Mouse (Mus musculus): ENCODE data around the gene Zdhhc20. TPM values are rescaled to one million over a fixed set of nuclear protein-coding genes. Genes with fewer than 3 reads are reported as not detected.
A peak's percentile ranks its signal among the peaks of the same experiment; 100 is the strongest.
"Not testable (repeated sequence)": the region's sequence is repeated elsewhere in the genome, so short reads cannot be mapped to it uniquely, and the experiment has no call there.

The Zdhhc20 gene
- total RNA-seq, 2 experiments from 2014 or later, result 3.5 to 4.3 TPM

DNA sequence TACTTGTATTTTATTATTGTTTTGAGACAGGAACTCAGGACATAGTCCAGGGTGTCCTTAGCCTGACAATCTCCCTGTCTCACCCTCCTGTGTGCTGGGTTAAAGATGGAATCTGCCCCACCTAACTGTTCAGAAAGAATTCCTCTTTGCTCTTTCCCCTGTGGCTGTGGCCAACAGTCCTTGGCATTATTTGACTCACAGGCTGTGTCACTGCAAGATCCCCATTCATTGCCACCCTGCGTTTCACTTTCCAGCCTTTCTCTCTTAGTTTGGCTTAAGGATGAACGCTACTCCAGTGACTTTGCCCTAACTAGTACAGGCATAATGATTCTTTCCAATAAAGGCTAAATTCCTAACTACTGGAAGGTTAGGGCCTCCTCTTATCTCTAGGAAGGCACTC is 4.3 kb upstream of the Zdhhc20 start:
- DNase-seq (ENCODE audit: low spot score), result no peak

DNA sequence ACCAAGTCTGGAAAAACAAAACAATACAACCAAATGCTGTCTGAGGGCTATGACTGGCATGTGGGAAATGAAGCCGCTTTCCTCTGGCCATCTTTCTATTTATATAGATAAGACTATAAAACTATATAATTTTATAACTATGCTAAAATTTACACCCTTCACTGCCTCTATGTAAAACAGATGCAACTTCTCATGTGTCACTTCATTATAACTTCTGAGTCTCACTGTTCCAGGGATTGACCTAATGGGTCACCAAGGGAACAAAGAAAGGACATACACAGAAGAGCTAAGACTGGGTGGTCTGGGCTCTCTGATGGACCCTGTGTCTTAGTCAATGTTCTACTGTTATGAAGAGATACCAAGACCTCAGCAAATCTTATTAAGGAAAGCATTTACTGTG is 2.9 kb upstream of the Zdhhc20 start:
- DNase-seq (ENCODE audit: low spot score), result no peak

GRCm38 (mm10) chr14:57889541-57890010 is 500 bp downstream of the Zdhhc20 start:
- peak; percentile 13 for DNase-seq (ENCODE audit: low spot score)

GRCm38 (mm10) chr14:57887171-57887570 is 2.9 kb downstream of the Zdhhc20 start:
- DNase-seq (ENCODE audit: low spot score), result peak; percentile 19

DNA sequence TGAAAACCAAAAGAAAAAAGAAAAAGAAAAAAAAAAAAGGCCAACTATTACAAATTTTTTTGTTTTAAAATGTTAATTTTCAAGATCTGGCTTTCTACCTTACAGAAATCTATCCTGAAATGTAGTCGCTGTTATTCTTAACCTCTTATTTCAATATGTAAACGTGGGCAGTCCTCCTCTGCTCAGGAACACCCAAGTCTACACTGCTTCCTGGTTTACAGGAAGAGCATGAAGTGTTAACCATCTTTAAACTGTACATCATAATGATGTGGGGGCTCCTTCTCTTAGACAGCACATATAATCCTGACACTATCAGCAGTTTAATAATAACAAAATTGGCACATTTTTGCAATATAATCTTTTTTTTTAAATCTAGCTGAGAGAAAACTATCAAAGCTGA is 4.0 kb downstream of the Zdhhc20 start:
- no peak for DNase-seq (ENCODE audit: low spot score)

DNA sequence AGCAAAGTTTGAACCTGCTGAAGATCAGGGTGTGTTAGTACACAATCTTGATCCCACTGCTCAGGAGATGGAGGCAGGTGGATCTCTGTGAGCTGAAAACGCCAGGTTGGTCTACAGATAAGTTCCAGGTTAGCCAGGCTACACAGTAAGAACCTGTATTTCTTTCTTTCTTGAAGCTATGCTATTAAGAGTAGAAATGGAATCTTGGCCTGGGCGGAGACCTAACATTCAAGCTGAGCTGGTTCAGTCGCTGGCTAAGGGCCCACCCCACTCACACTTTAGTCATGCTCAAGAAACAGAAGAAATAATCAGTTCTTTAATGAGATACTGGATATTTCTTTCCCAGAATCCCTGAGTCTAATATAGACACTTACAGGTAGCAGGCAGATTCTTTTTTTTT is 6.7 kb downstream of the Zdhhc20 start:
- no peak for DNase-seq (ENCODE audit: low spot score)

DNA sequence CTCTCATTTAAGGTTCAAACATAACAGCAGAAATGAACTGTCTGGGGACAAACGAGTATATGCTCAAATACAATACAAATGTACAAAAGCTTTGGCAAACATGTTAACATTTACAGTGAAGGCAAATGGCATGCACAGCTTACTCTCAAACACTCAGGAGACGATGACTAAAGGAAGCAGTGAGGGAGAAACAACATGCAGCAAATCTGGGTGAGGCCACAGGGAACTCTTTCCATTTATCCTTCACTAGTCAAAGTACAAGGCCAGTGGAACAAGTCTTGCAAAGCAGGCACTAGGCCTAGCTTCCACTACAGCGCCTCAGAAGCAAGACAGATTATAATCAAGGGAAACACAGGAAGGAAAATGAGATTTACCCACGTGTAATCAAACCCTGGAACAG is 7.4 kb downstream of the Zdhhc20 start:
- no peak for DNase-seq (ENCODE audit: low spot score)

DNA sequence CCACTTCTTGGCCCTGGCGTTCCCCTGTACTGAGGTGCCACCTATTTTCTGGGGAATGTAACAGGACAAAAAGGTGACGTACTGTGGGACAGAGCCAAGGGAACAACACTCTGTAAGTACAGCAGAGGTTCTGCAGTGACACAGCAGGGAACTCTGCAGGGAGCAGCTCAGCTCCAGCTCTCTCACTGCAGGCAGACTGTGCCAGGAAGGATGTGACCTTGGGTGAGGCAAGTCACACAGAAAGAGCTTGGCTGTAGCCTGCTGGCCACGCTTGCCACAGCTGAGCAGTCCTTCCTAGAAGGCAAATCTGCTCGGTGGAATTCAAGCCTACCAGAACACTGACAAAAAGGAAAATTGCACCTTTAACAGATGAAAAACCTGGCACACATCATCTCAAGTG is 8.3 kb downstream of the Zdhhc20 start:
- peak; percentile 81 for DNase-seq (ENCODE audit: low spot score)

- no peak for DNase-seq (ENCODE audit: low spot score)
Observed at GRCm38 (mm10) chr14:57881074-57881473, 9.0 kb downstream of the Zdhhc20 start.

GRCm38 (mm10) chr14:57877921-57878320 is 12.2 kb downstream of the Zdhhc20 start:
- DNase-seq (ENCODE audit: low spot score), result no peak

DNA sequence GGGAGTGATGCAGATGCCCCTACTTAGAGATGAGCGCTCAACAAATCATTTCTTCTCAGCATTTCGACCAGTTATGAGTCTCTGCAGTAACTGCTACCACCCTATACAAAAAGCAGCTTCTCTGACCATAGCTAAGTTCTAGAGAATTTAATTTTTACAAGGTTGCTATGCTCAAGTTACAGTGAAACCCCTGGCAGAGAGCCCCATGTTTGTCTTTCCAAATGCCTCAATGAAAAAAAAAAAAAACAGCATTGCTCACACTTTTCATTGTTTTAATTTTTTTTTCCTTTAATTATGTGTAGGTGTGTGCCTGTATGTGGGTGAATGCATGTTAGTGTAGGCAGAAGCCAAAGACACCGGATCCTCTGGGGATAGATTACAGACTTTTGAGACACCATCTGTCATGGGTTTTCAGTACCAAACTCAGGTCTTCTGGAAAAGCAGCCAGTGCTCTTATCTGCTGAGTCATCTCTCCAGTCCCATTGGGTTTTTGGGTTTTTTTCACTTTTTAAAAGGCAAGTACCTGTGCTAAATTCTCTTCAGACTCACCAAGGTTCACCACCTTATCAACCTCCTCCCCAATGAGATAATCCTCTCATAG is 23.3 kb downstream of the Zdhhc20 start:
- no peak for DNase-seq (ENCODE audit: low spot score)

GRCm38 (mm10) chr14:57865256-57865655 is 24.8 kb downstream of the Zdhhc20 start:
- no peak for DNase-seq (ENCODE audit: low spot score)

- DNase-seq (ENCODE audit: low spot score), result no peak
Observed at GRCm38 (mm10) chr14:57863129-57863528, 26.9 kb downstream of the Zdhhc20 start.

DNA sequence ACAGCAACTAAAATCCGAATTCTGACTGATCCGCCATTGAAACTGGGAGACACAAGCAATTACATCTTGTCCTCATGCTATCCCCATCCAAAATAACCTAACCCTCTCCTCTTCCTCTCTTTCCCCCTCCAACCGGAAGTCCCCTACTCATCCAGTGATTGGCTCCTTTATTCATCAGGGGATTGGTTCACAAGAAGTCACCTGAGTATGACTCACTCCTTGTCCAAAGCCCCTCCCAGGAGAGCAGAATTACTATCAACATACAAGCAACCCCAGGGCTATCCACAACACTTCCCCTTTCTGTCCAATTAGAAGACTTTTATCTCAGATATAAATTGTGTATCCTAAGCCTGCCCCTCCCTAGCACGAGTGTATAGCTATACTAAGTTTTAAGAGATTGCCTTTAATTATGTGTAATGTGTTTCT is 28.1 kb downstream of the Zdhhc20 start:
- DNase-seq (ENCODE audit: low spot score), result no peak

DNA sequence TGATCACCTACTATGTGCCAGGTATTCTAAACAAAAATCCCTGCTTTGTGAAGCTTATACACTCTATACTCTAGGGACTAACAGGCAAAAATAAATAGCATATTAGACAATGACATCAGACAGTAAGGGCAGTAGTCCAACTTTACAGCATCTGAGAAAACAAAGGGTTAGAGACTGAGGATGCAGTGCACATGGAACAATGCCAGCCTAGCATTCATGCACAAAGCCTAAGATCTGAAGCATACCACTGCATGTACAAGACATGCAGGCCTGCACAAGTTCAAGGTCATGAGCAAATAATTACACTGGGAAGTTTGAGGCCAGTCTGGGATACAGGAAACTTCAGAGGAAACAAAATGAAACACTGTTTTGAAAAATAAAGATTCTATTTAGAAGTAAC is 30.6 kb downstream of the Zdhhc20 start:
- no peak for DNase-seq (ENCODE audit: low spot score)

DNA sequence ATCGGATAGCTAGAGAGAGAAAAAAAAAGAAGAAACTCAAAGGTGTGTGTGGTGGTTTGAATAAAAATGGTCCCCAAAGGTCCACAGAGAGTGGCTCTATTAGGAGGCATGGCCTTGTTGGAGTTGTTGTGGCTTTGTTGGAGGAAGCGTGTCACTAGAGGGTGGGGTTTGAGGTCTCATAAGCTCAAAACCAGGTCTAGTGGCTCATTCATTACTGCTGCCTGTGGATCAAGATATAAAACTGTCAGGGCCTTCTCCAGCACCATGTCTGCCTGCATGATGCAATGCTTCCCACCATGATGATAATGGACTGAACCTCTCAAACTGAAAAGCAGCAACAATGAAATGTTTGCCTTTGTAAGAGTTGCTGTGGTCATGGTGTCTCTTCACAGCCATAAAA is 31.5 kb downstream of the Zdhhc20 start:
- DNase-seq (ENCODE audit: low spot score), result no peak

- not testable (repeated sequence) for DNase-seq (ENCODE audit: low spot score)
Observed at GRCm38 (mm10) chr14:57856037-57856436, 34.0 kb downstream of the Zdhhc20 start.

DNA sequence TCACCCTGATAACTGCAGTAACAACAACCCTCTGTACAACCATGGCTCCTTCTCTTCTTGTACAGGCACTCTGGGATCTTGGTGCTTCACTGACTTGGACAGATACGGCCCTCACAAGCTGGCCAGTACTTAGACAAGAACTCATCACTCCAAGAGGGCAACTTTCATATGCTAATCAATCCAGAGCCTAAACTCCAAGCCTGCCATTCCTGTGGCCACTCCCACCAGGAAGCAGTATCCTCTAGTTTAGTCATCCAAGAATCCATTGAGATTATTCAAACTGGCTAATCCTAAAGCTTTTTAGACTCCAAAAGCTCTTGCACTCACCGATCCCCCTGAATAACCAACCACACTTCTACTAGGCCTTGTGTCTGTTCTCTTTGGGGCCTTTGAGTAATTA is 37.1 kb downstream of the Zdhhc20 start:
- DNase-seq (ENCODE audit: low spot score), result no peak

DNA sequence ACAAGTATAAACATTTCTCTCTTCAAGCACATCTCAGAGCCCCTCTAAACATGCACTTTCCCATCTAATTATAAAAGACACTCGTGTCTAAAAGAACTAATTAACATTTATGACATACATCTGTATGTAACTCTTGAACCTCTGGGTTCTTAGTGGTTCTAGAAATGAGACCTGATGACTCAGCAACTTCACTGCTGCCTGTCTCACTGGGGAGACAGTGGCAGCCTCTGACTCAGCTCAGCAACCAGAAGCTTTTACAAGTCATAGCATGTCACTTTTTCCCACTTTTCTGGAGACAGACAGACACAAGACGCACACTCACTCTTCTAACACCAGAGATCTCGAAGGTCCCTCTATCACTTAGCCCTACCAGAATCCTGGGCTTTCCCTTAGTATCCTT is 39.7 kb downstream of the Zdhhc20 start:
- no peak for DNase-seq (ENCODE audit: low spot score)

DNA sequence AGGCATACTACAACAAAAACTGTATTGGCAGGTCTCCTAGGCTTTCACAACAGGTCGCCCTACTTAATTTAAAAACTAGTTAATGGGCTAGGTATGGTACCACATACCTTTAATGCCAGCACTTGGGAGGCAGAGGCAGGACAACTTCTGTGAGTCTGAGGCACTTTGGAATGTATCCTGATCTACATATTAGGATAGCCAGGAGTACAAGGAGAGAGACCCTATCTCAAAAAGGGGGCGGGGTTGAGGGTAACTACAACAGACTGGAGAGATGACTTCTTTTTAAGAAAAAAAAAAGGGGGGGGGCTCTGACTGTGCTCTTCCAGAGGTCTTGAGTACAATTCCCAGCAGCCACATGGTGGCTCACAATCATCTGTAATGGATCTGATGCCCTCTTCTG is 41.4 kb downstream of the Zdhhc20 start:
- no peak for DNase-seq (ENCODE audit: low spot score)

- DNase-seq (ENCODE audit: low spot score), result not testable (repeated sequence)
Observed at GRCm38 (mm10) chr14:57848061-57848460, 42.0 kb downstream of the Zdhhc20 start.

DNA sequence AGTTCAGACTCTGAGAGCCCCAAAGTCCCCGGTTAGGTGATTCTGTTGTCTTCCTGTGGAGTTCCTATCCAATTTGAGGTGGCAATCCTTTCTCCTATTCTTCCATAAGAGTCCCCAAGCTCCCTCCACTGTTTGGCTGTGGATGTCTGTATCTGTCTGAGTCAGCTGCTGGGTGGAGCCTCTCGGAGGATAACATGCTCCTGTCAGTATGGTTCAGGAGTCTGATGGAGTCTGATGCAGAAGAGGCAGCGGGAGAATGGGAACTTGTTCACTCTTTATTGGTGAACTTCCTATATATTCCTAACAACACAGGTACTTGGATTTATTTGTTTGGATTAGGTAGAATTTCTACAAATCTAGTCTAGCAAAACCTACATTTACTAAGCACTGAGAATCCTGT is 45.5 kb downstream of the Zdhhc20 start:
- no peak for DNase-seq (ENCODE audit: low spot score)

DNA sequence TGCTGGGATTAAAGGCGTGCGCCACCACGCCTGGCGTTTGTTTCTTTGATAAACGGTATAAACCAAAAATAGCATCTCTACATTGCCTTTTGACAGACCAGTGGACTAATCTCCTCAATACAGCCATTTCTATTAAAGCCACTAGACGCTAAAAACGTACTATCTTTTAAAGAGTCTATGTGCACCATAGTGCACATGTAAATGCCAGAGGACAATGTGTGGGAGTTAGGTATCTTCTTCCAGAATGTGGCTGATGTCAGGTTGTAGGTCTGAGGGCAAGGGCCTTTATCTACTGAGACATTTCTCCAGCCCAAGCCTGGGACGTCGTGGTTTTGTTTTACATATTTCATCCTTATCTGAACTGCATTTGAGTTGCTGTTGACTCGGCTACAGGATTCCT is 54.9 kb downstream of the Zdhhc20 start:
- DNase-seq (ENCODE audit: low spot score), result no peak

DNA sequence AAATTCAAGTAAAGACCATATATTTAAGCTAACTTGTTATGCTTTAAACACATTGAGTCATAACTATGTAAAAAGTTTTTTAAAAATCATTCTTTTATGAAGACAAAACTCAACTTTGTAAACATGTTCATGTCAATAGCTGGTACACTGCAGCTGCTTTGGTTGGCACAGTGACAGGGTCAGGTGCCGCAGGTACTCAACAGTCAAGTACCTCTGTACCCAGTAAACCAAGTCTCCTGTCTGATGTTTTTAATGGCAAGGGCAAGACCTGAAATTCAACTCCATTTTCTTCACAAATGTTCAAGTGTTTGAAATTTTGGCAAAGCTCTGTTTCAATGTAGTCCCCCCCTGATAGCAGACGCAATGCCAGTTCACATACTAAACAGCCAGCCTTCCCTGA is 56.5 kb downstream of the Zdhhc20 start:
- no peak for DNase-seq (ENCODE audit: low spot score)

All from gastrocnemius, adult 18-20 months (tissue).